Mouse (Mus musculus): Measurements from ENCODE around the gene Scn9a. TPM values are rescaled to one million over a fixed set of nuclear protein-coding genes. Genes with fewer than 3 reads are reported as not detected.

Gene Scn9a
- not detected for total RNA-seq (2023)

GRCm38 (mm10) chr2:66634580-66635359, at the start of gene Scn9a:
Gene Scn9a (minus strand): TSS chr2:66634962.

DNA sequence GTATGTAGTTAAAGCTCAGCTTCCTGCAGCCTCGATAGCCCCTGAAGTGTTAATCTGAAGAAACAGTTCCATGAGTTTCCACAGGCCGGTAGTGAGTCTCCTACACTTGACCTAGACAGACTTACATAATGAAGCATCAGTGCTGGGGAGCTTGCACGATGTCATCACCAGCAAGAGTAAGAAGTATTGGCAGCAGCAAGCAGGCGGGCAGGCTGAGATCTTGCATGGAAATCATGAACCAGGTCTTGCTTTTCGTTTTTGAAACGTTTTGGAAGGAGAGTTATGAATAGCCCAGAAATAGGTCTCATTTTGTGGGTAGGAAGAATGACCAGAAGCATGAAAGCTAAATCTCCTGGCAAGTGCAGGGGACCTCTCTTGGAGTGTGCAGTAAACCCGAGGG, 194.1 kb downstream of the Scn9a start, which contains the start of gene Scn1a:
TSS of gene Scn1a (minus strand) at position 130 of the 400 bp plus-strand sequence.

Other genes starting within 250 kb of the Scn9a start
- not detected for gene Scn1a, start 194.1 kb downstream of the Scn9a start, total RNA-seq (2023)
- gene Scn7a, start 150.0 kb upstream of the Scn9a start, total RNA-seq (2023), result not detected

Measured in CD8-positive naive resting alpha-beta T cell, adult 57 days (primary cell).